In the genomic region with DNA sequence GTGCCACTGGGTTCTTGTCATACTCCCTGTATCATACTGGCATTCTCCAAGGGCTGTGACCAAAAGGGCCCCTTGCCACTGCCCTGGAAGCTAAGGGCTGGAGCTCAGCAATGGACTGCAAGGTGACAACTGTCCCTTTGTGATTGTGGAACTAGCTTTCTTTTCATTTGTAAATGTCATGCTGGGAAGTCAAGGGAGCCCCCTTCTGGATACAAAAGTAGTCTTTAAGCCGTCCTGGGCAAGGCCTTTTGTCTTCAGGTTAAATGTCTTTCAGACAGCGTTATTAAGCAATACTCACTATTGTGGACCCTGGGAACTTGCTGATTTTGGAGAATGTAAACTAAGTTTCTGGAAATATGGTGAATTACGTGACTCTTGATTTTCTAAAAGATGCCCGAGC, we compare ENCODE assay signal across 12 mouse cellular contexts. TPM values are rescaled to one million over a fixed set of nuclear protein-coding genes. Genes with fewer than 3 reads are reported as not detected.
A peak's percentile ranks its signal among the peaks of the same experiment; 100 is the strongest.
DNase-seq lines count a peak whose midpoint lies in the region; ATAC-seq and TF ChIP-seq lines count a peak whose summit lies in the region.
"Had no signal": no experiment of that assay in that cellular context is flagged by ENCODE, and none has a peak within 500 bp of the region (broad histone marks: within the 10 kb centered on the region; RNA-seq: fewer than 3 reads in every experiment).

No protein-coding gene starts in this region.

- 27% methylated on average over 4 of the region's 4 CpGs for WGBS in kidney, postnatal 0 days
- WGBS in kidney, adult 2 months = 44% methylated on average over 4 of the region's 4 CpGs

- no peak overlapping the region for H3K27ac ChIP-seq in kidney, postnatal 0 days
- no peak overlapping the region for H3K27ac ChIP-seq in kidney, adult 2 months (ENCODE audit: insufficient read depth, low read depth, low read length)
- H3K27ac ChIP-seq: heart, embryonic 15.5 days; liver, embryonic 15.5 days had no signal

- H3K9me3 ChIP-seq in kidney, postnatal 0 days (replicated peaks; ENCODE audit: low read length) = no peaks in the 10 kb centered on the region
- H3K9me3 ChIP-seq: heart, embryonic 15.5 days; liver, embryonic 15.5 days had no signal

- H3K9ac ChIP-seq in kidney, postnatal 0 days (ENCODE audit: low read depth, low read length) = no peak overlapping the region
- H3K9ac ChIP-seq: liver, embryonic 15.5 days had no signal

- TF ChIP-seq CTCF in kidney, postnatal 0 days (IDR thresholded peaks at IDR 0.05; ENCODE audit: low read depth) = peak; percentile 62
- TF ChIP-seq CTCF in kidney, adult 2 months (conservative IDR thresholded peaks at IDR 0.05; ENCODE audit: insufficient read depth, insufficient read length, low read depth, low read length) = no peak

- TF ChIP-seq POLR2A in kidney, adult 2 months (IDR thresholded peaks at IDR 0.05; ENCODE audit: low read depth, low read length) = no peak

- H3K36me3 ChIP-seq in kidney, postnatal 0 days (ENCODE audit: insufficient read depth, low read length) = no peaks in the 10 kb centered on the region
- no peaks in the 10 kb centered on the region for H3K36me3 ChIP-seq in kidney, adult 2 months (ENCODE audit: control insufficient read depth, insufficient read depth, low read length)
- H3K36me3 ChIP-seq: heart, embryonic 15.5 days; liver, embryonic 15.5 days had no signal

- H3K4me2 ChIP-seq in kidney, postnatal 0 days (ENCODE audit: low read length) = no peak overlapping the region

- H3K4me1 ChIP-seq in kidney, postnatal 0 days (replicated peaks; ENCODE audit: insufficient read depth, low read length) = peaks cover 5% of the 10 kb centered on the region; the same call in 1 of the 2 replicates
- peaks cover 4% of the 10 kb centered on the region; the same call in 1 of the 2 replicates for H3K4me1 ChIP-seq in kidney, adult 2 months (ENCODE audit: control insufficient read depth, insufficient read depth, low read length)
- H3K4me1 ChIP-seq: liver, embryonic 15.5 days had no signal

- DNase-seq in kidney, postnatal 0 days (ENCODE audit: low spot score) = peak; percentile 58
- no peak for DNase-seq in kidney, adult 2 months
- DNase-seq in retina, embryonic 14.5 days (ENCODE audit: low spot score) = peak; percentile 26
- no peak for DNase-seq in retina, postnatal 1 day
- DNase-seq in embryo, embryonic 10 days (ENCODE audit: low spot score) = peak; percentile 63
- no peak for DNase-seq in spleen, postnatal 14 days (ENCODE audit: low spot score in 2 of 2)
- no peak for DNase-seq in gastrocnemius, postnatal 4 days (ENCODE audit: low spot score in 2 of 2)
- DNase-seq: adrenal gland, postnatal 25 days; cerebellum, postnatal 14 days; heart, adult 11 months had no signal

- ATAC-seq in kidney, postnatal 0 days (replicated peaks; ENCODE audit: low FRiP score, low read depth) = no peak

- no peak overlapping the region for H3K4me3 ChIP-seq in kidney, postnatal 0 days (replicated peaks; ENCODE audit: low read depth, low read length)
- no peak overlapping the region for H3K4me3 ChIP-seq in kidney, adult 2 months (ENCODE audit: insufficient read depth, low read depth, low read length)

- peaks cover 3% of the 10 kb centered on the region; the same call in 1 of the 2 replicates for H3K27me3 ChIP-seq in kidney, postnatal 0 days (ENCODE audit: insufficient read depth, low read length)
- peaks cover 8% of the 10 kb centered on the region for H3K27me3 ChIP-seq in kidney, adult 2 months (replicated peaks; ENCODE audit: control insufficient read depth, insufficient read depth, low read length)

RNA-seq across cellular contexts. Expression of gene Dkk1, which starts 4.3 kb away (rescaled TPM):
- polyA plus RNA-seq in kidney, postnatal 0 days (2015; fragmentation: Nextera tagmentation; extraction: Ambion mirVana) = 25.7 and 26.9 TPM in 2 replicates
- 0.08 TPM in 1 of 2 replicates, not detected in the other for polyA plus RNA-seq in kidney, adult 2 months (2012; rRNA removed)
- total RNA-seq in gastrocnemius, postnatal 4 days (2021) = not detected
- total RNA-seq: adrenal gland, postnatal 25 days had no signal

Comparison
In these comparisons a context has a peak if more than half of its experiments do, and no peak if none do; other contexts are left out.
1. DNase-seq: peak in kidney, postnatal 0 days (single experiment), retina, embryonic 14.5 days (single experiment) and embryo, embryonic 10 days (single experiment); none in kidney, adult 2 months (single experiment), retina, postnatal 1 day (single experiment), spleen, postnatal 14 days (0 of 2) and gastrocnemius, postnatal 4 days (0 of 2).
2. RNA of gene Dkk1, which starts 4.3 kb away (polyA plus RNA-seq): 25.7 to 26.9 TPM in kidney, postnatal 0 days; 0.08 TPM in kidney, adult 2 months; every median in the first group is over 10 times any median in the second.